Mouse (Mus musculus): ENCODE results near the gene Olfr1347. TPM values are rescaled to one million over a fixed set of nuclear protein-coding genes. Genes with fewer than 3 reads are reported as not detected.
"Not testable (repeated sequence)": the region's sequence is repeated elsewhere in the genome, so short reads cannot be mapped to it uniquely, and the experiment has no call there.

Olfr1347 gene
- polyA plus RNA-seq (2016; fragmentation: Nextera tagmentation; extraction: Ambion mirVana), result not detected in 2 replicates

DNA sequence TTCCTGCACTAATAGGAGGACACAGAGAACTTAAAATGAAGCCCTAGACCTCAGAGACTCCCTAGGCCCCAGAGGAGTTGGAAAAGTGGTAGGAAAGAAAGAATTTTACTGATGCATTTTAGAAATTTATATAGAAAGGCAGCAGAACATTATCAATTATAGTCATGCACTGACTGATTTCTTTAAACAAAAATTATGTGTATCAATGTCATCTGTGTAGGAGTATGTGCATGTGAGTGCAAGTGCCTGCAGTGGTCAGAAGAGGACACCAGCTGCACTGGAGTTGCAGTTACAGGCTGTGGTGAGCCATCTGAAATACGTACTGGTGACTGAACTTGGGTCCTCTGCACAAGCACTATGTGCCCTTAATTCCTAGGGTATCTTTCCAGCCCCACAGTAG lies at the start of gene Olfr1347:
Gene Olfr1347, minus strand, starts transcription at position 101 of the 400 bp plus-strand sequence.
- Histone ChIP-seq H3K9me3 (peaks cover 39% of the 10 kb centered on the region), H3K4me1 (replicated peaks) (no peaks in the 10 kb centered on the region), H3K27me3 (ENCODE audit: insufficient read depth, poor library complexity, severe bottlenecking) (no peaks in the 10 kb centered on the region), H3K36me3 (no peaks in the 10 kb centered on the region), H3K27ac (no peak within 1 kb of the TSS), H3K4me3 (no peak within 1 kb of the TSS)
- no peak for DNase-seq (ENCODE audit: low spot score)
- 58% methylated on average over 1 of the region's 1 CpGs for WGBS

DNA sequence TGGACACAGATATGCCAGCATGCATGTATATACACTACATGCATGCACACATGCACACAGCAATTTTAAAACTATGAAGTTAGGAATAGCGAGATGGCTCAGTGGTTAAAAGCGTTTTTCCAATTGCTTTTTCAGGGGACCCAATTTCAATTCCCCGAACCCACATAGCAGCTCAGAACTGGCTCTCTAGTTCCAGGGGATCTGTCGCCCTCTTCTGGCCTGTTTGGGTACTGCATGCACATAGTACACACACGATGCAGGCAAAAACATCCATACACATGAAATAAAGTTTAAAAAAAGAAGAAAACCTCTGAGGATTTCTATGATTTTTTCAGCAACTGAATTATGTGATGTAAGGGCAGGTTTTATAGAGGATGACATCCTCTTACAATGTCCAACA lies 26.6 kb upstream of the Olfr1347 start:
- peak; percentile 5 for DNase-seq (ENCODE audit: low spot score)
- 66% methylated on average over 5 of the region's 5 CpGs for WGBS

DNA sequence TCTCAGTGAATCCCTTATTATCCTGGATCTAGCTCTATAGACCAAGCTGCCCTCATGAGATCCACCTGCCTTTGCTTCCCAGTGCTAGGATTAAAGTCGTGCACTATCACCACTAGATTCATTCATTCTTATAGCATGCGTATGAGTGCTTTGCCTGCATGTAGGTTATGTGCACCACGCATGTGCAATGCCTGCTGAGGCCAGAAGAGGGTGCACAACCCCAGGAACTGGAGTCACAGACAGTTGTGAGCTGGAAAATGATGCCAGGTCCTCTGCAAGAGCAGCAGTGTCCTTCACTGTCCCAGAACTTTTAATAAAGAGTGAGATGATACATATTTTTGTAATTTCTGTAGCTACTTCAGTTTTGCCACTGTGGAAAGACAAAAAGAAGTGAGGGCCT lies 25.4 kb upstream of the Olfr1347 start:
- DNase-seq (ENCODE audit: low spot score), result no peak
- 62% methylated on average over 3 of the region's 3 CpGs for WGBS
- peaks cover 52% of the 10 kb centered on the region for H3K9me3 ChIP-seq
- H3K27ac ChIP-seq, result no peak overlapping the region
- H3K4me3 ChIP-seq, result no peak overlapping the region
- no peaks in the 10 kb centered on the region for H3K36me3 ChIP-seq
- H3K27me3 ChIP-seq (ENCODE audit: insufficient read depth, poor library complexity, severe bottlenecking), result no peaks in the 10 kb centered on the region
- H3K4me1 ChIP-seq (replicated peaks), result no peaks in the 10 kb centered on the region

More for the DNA sequence above, 26.6 kb upstream of the Olfr1347 start:
- no peaks in the 10 kb centered on the region for H3K4me1 ChIP-seq (replicated peaks)
- H3K27me3 ChIP-seq (ENCODE audit: insufficient read depth, poor library complexity, severe bottlenecking), result no peaks in the 10 kb centered on the region
- H3K27ac ChIP-seq, result no peak overlapping the region
- H3K36me3 ChIP-seq, result no peaks in the 10 kb centered on the region
- H3K9me3 ChIP-seq, result peaks cover 54% of the 10 kb centered on the region
- H3K4me3 ChIP-seq, result no peak overlapping the region

DNA sequence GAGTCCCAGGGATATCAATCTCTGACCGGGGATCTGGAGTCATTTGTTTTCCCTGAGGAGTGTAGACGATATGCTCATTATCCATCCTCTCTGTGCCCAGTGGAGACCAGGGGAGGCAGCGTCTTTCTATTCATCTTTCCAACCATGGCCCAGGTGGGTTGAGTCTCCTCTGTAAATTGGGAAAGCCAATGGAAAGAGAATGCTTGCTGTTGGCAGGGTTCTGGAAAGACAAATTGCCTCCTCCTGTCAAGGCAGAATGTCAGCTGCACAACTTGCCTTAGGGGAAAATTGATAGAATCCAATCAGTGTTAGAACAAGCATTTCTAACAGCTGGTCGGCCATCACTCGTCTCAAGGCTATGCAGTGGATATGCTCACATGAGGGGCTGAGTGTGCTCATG lies 23.3 kb upstream of the Olfr1347 start, which contains the start of gene Olfr1349:
Gene Olfr1349, minus strand, starts transcription at position 101 of the 400 bp plus-strand sequence.
- peaks cover 58% of the 10 kb centered on the region for H3K9me3 ChIP-seq
- WGBS, result 83% methylated on average over 5 of the region's 5 CpGs
- H3K4me1 ChIP-seq (replicated peaks), result no peaks in the 10 kb centered on the region
- no peak within 1 kb of the TSS for H3K27ac ChIP-seq
- no peaks in the 10 kb centered on the region for H3K36me3 ChIP-seq
- no peak within 1 kb of the TSS for H3K4me3 ChIP-seq
- DNase-seq (ENCODE audit: low spot score), result no peak
- no peaks in the 10 kb centered on the region for H3K27me3 ChIP-seq (ENCODE audit: insufficient read depth, poor library complexity, severe bottlenecking)

DNA sequence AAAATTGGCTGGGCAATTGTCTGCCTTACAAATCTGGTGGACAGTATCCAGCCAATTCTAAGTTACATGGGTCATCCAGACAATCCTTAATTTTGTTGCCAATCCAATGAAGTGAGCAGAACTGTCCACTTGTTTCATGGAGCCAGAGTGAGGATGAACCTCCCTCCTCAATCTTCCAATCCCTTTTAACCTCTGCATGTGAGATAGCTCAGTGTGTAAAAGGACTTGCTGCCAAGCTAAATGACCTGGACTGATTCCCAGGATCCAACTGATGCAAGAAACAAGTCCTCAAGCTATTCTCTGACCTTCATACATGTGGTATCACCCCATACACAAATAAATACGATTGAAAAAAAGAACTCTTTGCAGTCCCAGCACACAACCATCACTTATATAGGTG lies 22.1 kb upstream of the Olfr1347 start:
- Histone ChIP-seq H3K27ac (no peak overlapping the region), H3K36me3 (no peaks in the 10 kb centered on the region), H3K9me3 (peaks cover 56% of the 10 kb centered on the region), H3K4me3 (no peak overlapping the region), H3K27me3 (ENCODE audit: insufficient read depth, poor library complexity, severe bottlenecking) (no peaks in the 10 kb centered on the region), H3K4me1 (replicated peaks) (no peaks in the 10 kb centered on the region)
- no peak for DNase-seq (ENCODE audit: low spot score)
- WGBS, result 55% methylated on average over 1 of the region's 1 CpGs

DNA sequence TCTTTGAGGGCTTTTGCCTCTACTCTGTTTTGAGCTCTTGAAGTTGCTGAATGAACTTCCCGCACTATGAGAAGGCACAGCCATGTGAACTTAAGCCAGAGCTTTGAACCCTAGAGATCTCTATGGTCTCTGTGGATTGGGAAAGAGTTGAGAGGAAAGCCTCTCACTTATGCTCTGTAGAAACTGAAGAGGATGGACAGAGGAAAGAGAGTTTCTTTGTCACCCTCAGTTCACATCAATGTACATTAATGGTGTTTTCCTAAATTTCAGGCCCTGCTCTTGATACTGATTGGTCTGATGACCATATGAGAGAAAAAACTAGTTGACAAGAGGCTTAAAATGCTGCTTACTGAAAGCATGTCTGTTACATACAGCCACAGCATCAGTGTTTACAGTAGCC lies 9.1 kb upstream of the Olfr1347 start, which contains the start of gene Olfr1348:
Gene Olfr1348, minus strand, starts transcription at position 101 of the 400 bp plus-strand sequence.
- Histone ChIP-seq H3K36me3 (no peaks in the 10 kb centered on the region), H3K4me1 (replicated peaks) (no peaks in the 10 kb centered on the region), H3K4me3 (no peak within 1 kb of the TSS), H3K9me3 (peaks cover 26% of the 10 kb centered on the region; the same call in 1 of the 2 replicates), H3K27me3 (ENCODE audit: insufficient read depth, poor library complexity, severe bottlenecking) (no peaks in the 10 kb centered on the region), H3K27ac (no peak within 1 kb of the TSS)
- no peak for DNase-seq (ENCODE audit: low spot score)
- 95% methylated on average over 1 of the region's 1 CpGs for WGBS

DNA sequence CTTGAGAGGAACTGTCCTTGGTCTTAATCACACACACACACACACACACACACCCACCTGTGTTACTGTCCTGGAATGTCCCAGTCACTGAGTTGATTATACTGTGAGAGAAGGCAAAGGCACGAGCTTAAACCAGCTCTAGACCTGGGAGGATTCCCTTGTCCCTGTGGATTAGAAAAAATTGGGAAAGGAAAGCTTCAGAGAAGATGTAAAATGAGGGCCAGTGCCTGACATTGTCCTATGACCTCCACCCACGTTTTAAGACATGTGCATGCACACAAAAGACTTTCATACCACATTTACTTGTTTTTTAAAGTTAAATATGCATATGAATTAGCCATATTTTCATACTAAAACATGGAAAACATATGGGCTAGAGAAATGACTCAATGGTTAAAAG lies 12.7 kb downstream of the Olfr1347 start, which contains the start of gene Olfr5:
Gene Olfr5, minus strand, starts transcription at position 101 of the 400 bp plus-strand sequence.
- WGBS, result 41% methylated on average over 2 of the region's 2 CpGs
- Histone ChIP-seq H3K4me3 (no peak within 1 kb of the TSS), H3K36me3 (no peaks in the 10 kb centered on the region), H3K27me3 (ENCODE audit: insufficient read depth, poor library complexity, severe bottlenecking) (no peaks in the 10 kb centered on the region), H3K9me3 (peaks cover 28% of the 10 kb centered on the region), H3K4me1 (replicated peaks) (no peaks in the 10 kb centered on the region), H3K27ac (no peak within 1 kb of the TSS)
- no peak for DNase-seq (ENCODE audit: low spot score)

DNA sequence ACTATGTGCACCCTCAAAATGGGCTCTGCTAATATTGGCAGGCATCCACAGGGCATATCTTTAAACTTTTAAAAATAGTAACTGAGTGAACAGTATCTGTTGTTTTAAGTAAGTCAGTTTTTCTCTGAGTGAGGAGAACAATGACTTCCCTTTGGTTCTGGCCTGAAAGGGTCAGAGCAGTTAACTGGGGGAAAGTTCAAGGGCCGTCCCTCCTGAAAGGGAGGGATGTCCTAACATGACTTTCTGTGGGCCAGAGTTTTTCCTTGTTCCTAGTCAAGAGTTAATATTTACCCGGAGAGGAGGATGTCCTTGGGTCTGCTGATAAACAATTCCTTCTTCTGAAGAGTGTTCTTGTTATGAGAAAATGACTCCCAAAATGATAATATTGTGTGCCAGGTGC lies 21.9 kb downstream of the Olfr1347 start:
- not testable (repeated sequence) for H3K27me3 ChIP-seq (ENCODE audit: insufficient read depth, poor library complexity, severe bottlenecking); H3K4me3 ChIP-seq; H3K4me1 ChIP-seq (replicated peaks); DNase-seq (ENCODE audit: low spot score); H3K36me3 ChIP-seq; H3K27ac ChIP-seq
- peaks cover 37% of the 10 kb centered on the region for H3K9me3 ChIP-seq
- WGBS, result 79% methylated on average over 2 of the region's 2 CpGs

DNA sequence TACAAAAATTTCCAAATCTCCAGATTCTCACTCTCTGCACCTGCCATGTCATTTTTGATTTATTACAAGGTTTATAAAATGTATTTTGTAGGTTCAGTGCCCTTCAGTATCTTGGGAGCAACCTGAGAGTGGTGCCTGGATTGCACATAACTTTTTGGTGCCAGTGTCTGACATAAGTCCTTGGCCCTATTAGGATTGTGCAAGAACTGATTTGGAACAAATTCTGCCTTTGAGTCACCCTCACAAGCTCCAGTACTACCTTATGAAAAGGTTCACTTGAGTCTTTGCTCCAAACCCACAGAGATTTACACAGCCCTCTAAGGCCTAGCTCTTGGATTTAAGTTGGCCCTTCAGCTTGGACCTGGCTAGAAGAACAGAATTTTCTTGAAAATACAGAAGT lies 32.6 kb downstream of the Olfr1347 start, which contains the start of gene Olfr1346:
Gene Olfr1346, plus strand, starts transcription at position 151 of the 400 bp plus-strand sequence.
- DNase-seq (ENCODE audit: low spot score), result no peak
- Histone ChIP-seq H3K27me3 (ENCODE audit: insufficient read depth, poor library complexity, severe bottlenecking) (no peaks in the 10 kb centered on the region), H3K36me3 (no peaks in the 10 kb centered on the region), H3K4me3 (no peak within 1 kb of the TSS), H3K27ac (no peak within 1 kb of the TSS), H3K4me1 (replicated peaks) (no peaks in the 10 kb centered on the region), H3K9me3 (0 out of 2 replicates have a peak, but pooled peaks cover 5% of the 10 kb centered on the region)

DNA sequence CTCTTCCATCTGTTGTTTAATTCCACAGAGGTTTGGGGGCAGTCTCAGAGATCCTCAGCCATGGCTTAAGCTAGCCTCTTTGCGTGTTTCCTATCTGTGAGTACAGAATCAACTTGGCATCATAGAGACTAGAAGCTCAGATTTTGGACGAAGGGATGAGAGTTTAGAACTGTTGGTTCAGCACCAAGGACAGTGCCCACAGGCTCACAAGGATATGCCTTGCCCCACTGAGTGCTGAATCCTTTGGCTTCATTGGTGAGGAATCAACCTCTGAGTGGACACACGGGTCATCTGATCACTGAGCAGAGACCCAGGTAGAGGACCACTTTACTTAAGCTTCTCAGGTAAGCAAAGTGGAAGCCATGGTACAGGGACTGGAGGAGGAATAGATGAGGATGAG lies 43.2 kb downstream of the Olfr1347 start:
- H3K4me1 ChIP-seq (replicated peaks), result no peaks in the 10 kb centered on the region
- WGBS, result 42% methylated on average over 3 of the region's 3 CpGs
- no peak overlapping the region for H3K4me3 ChIP-seq
- no peak overlapping the region for H3K27ac ChIP-seq
- DNase-seq (ENCODE audit: low spot score), result no peak
- peaks cover 18% of the 10 kb centered on the region; the same call in 1 of the 2 replicates for H3K9me3 ChIP-seq
- no peaks in the 10 kb centered on the region for H3K36me3 ChIP-seq
- no peaks in the 10 kb centered on the region for H3K27me3 ChIP-seq (ENCODE audit: insufficient read depth, poor library complexity, severe bottlenecking)

DNA sequence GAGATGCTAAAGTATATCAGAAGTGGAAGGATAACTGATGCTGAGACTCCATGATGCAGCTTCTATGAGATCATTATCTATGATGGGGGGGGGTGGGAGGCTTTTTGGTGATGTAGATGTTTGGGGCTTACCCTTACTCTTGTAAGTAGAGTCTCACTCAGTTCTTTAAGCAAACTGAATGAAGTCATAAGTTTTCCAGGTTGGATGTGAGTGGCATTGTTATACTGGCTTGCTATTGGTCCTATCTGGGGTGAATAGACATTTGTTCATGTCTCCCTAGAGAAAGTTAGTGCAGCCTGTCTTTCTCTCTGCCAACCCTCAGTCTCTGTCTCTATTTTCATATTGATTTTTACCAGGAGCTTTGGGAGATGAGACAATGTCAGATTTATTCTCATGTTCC lies 43.7 kb downstream of the Olfr1347 start, which contains the start of gene Olfr1336:
Gene Olfr1336, plus strand, starts transcription at position 301 of the 400 bp plus-strand sequence.
- Histone ChIP-seq H3K4me1 (replicated peaks) (no peaks in the 10 kb centered on the region), H3K9me3 (peaks cover 15% of the 10 kb centered on the region; the same call in 1 of the 2 replicates), H3K4me3 (no peak within 1 kb of the TSS), H3K27ac (no peak within 1 kb of the TSS), H3K27me3 (ENCODE audit: insufficient read depth, poor library complexity, severe bottlenecking) (no peaks in the 10 kb centered on the region), H3K36me3 (no peaks in the 10 kb centered on the region)
- no peak for DNase-seq (ENCODE audit: low spot score)

DNA sequence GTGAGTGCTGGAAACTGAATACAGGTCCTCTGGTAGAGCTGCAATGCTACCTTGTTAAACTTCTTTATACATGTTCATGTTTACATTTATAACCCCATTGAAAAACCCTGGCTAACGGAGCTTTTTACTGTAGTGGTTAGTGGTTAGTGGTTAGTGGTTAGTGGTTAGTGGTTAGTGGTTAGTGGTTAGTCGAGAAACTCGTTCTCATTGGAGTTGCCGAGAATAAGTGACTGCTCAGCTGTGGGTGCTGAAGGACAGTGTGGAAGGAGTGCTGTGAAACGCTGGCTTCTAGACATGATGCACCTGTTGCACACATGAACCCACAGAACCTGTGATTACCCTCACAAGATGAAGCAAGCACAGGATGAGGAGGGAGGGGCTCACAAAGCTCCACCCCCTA lies 51.8 kb downstream of the Olfr1347 start:
- Histone ChIP-seq H3K36me3 (no peaks in the 10 kb centered on the region), H3K27ac (no peak overlapping the region), H3K27me3 (ENCODE audit: insufficient read depth, poor library complexity, severe bottlenecking) (no peaks in the 10 kb centered on the region), H3K4me3 (no peak overlapping the region), H3K9me3 (peaks cover 10% of the 10 kb centered on the region; the same call in 1 of the 2 replicates), H3K4me1 (replicated peaks) (no peaks in the 10 kb centered on the region)
- DNase-seq (ENCODE audit: low spot score), result no peak
- WGBS, result 89% methylated on average over 5 of the region's 5 CpGs

DNA sequence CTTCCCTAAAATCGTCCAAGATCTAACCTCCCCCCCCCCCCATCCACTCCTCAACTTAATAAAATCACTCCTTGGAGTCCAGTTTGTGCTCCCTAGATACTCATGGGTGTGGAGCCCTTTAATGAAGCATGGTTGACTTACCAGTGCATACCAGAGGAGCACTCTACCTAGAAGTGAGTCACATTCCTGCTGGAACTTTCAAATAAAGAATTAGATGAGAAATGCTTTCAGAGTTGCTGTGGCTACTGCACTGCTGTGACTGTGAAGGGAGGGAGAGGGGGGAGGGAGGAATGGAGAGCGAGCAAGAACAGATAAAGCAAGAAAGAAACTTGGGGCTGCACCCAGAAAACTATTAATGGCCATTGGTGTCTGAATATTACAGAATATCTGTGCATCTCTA lies 58.4 kb downstream of the Olfr1347 start:
- no peak overlapping the region for H3K4me3 ChIP-seq
- no peak for DNase-seq (ENCODE audit: low spot score)
- WGBS, result 65% methylated on average over 2 of the region's 2 CpGs

More for the DNA sequence above, 58.4 kb downstream of the Olfr1347 start:
- Histone ChIP-seq H3K27ac (no peak overlapping the region), H3K36me3 (no peaks in the 10 kb centered on the region), H3K27me3 (ENCODE audit: insufficient read depth, poor library complexity, severe bottlenecking) (no peaks in the 10 kb centered on the region), H3K9me3 (peaks cover 11% of the 10 kb centered on the region; the same call in 1 of the 2 replicates), H3K4me1 (replicated peaks) (peaks cover 4% of the 10 kb centered on the region; the same call in 1 of the 2 replicates)
